In the genomic region with DNA sequence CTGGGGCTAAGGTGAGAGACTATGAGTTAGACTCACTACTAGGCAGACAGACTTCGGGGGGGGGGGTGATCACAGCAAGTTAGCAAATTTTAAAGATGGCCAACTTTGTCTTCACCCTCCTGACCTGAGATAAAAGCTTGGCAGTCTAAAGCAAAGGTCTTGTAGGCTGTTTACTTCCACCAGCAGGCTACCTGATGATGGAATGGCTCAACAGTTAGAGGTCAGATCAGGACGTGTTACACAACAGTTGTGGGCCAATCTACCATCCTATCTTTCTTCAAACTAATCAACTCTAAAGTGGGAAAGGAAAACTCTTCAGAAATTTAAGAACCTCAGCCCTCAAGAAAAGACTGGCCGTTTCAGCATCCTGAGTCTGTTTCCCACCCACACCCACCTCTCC, we compare ENCODE assay signal across 25 mouse cellular contexts. TPM values are rescaled to one million over a fixed set of nuclear protein-coding genes. Genes with fewer than 3 reads are reported as not detected.
A peak's percentile ranks its signal among the peaks of the same experiment; 100 is the strongest.
DNase-seq lines count a peak whose midpoint lies in the region; ATAC-seq and TF ChIP-seq lines count a peak whose summit lies in the region.
"Had no signal": no experiment of that assay in that cellular context is flagged by ENCODE, and none has a peak within 500 bp of the region (broad histone marks: within the 10 kb centered on the region; RNA-seq: fewer than 3 reads in every experiment).

No protein-coding gene starts in this region.

- no peak for TF ChIP-seq EP300 in liver, postnatal 0 days (IDR thresholded peaks at IDR 0.05; ENCODE audit: low read depth)

- peak; percentile 42 for DNase-seq in liver, postnatal 0 days
- no peak for DNase-seq in liver, embryonic 11.5 days (ENCODE audit: low spot score)
- DNase-seq in 416B (ENCODE audit: low read depth), result peak; percentile 58
- no peak for DNase-seq in embryonic facial prominence, embryonic 10.5 days (ENCODE audit: low spot score)
- peak; percentile 54 for DNase-seq in yolk sac, embryonic 10.5 days (ENCODE audit: low spot score)
- no peak for DNase-seq in frontal cortex, postnatal 36 days (ENCODE audit: low spot score in 2 of 2)
- DNase-seq: adrenal gland, adult 8-10 months; adrenal gland, postnatal 36 days; cerebellum, adult 11 months; cerebellum, adult 8-10 months; cerebellum, postnatal 14 days; gastrocnemius, postnatal 14 days; heart, postnatal 36 days had no signal

- no peaks in the 10 kb centered on the region for H3K36me3 ChIP-seq in liver, postnatal 0 days (replicated peaks; ENCODE audit: insufficient read depth, low read length)
- no peaks in the 10 kb centered on the region for H3K36me3 ChIP-seq in liver, embryonic 11.5 days (ENCODE audit: control insufficient read depth, insufficient read depth, low read length)
- no peaks in the 10 kb centered on the region for H3K36me3 ChIP-seq in embryonic facial prominence, embryonic 10.5 days (replicated peaks)
- H3K36me3 ChIP-seq: embryonic facial prominence, embryonic 13.5 days; forebrain, embryonic 12.5 days; G1E; heart, embryonic 12.5 days; hindbrain, embryonic 15.5 days had no signal

- no peak overlapping the region for H3K9ac ChIP-seq in liver, postnatal 0 days (replicated peaks)
- no peak overlapping the region for H3K9ac ChIP-seq in liver, embryonic 11.5 days (ENCODE audit: low read depth, low read length)
- H3K9ac ChIP-seq: embryonic facial prominence, embryonic 13.5 days; forebrain, embryonic 12.5 days; heart, embryonic 12.5 days; hindbrain, embryonic 15.5 days had no signal

- no peaks in the 10 kb centered on the region for H3K27me3 ChIP-seq in liver, postnatal 0 days (ENCODE audit: insufficient read depth, low read length)
- no peaks in the 10 kb centered on the region for H3K27me3 ChIP-seq in liver, embryonic 11.5 days (replicated peaks; ENCODE audit: control insufficient read depth, insufficient read depth, low read length)
- no peaks in the 10 kb centered on the region for H3K27me3 ChIP-seq in embryonic facial prominence, embryonic 10.5 days (replicated peaks; ENCODE audit: low read depth, poor library complexity, severe bottlenecking)
- H3K27me3 ChIP-seq: embryonic facial prominence, embryonic 13.5 days; forebrain, embryonic 12.5 days; heart, embryonic 12.5 days; hindbrain, embryonic 15.5 days had no signal

- H3K4me3 ChIP-seq in liver, postnatal 0 days (ENCODE audit: low read depth, low read length), result no peak overlapping the region
- no peak overlapping the region for H3K4me3 ChIP-seq in liver, embryonic 11.5 days (ENCODE audit: low read depth, low read length)
- H3K4me3 ChIP-seq in embryonic facial prominence, embryonic 10.5 days, result no peak overlapping the region
- H3K4me3 ChIP-seq: embryonic facial prominence, embryonic 13.5 days; forebrain, embryonic 12.5 days; heart, embryonic 12.5 days; hindbrain, embryonic 15.5 days had no signal

- no peak overlapping the region for H3K27ac ChIP-seq in liver, postnatal 0 days (ENCODE audit: low read depth)
- no peak overlapping the region for H3K27ac ChIP-seq in liver, embryonic 11.5 days (ENCODE audit: low read depth, low read length)
- H3K27ac ChIP-seq in embryonic facial prominence, embryonic 10.5 days (replicated peaks), result 0 out of 2 replicates have a peak overlapping the region, but pooled peaks have one; percentile 1
- H3K27ac ChIP-seq: embryonic facial prominence, embryonic 13.5 days; forebrain, embryonic 12.5 days; hindbrain, embryonic 15.5 days had no signal

- TF ChIP-seq CTCF in liver, postnatal 0 days (IDR thresholded peaks at IDR 0.05; ENCODE audit: low read depth), result no peak

- peaks cover 8% of the 10 kb centered on the region; the same call in 1 of the 2 replicates for H3K4me1 ChIP-seq in liver, postnatal 0 days (ENCODE audit: insufficient read depth)
- no peaks in the 10 kb centered on the region for H3K4me1 ChIP-seq in liver, embryonic 11.5 days (replicated peaks; ENCODE audit: control insufficient read depth, insufficient read depth, low read length)
- H3K4me1 ChIP-seq in embryonic facial prominence, embryonic 10.5 days, result peaks cover 19% of the 10 kb centered on the region
- H3K4me1 ChIP-seq: hindbrain, embryonic 15.5 days had no signal

- peak; percentile 78 for ATAC-seq in liver, postnatal 0 days
- ATAC-seq in liver, embryonic 11.5 days (replicated peaks; ENCODE audit: low FRiP score), result no peak
- ATAC-seq: forebrain, embryonic 16.5 days had no signal

- H3K4me2 ChIP-seq in liver, postnatal 0 days (ENCODE audit: low read depth, low read length), result no peak overlapping the region
- no peak overlapping the region for H3K4me2 ChIP-seq in liver, embryonic 11.5 days
- H3K4me2 ChIP-seq: embryonic facial prominence, embryonic 13.5 days; forebrain, embryonic 12.5 days; heart, embryonic 12.5 days; hindbrain, embryonic 15.5 days had no signal

- 47% methylated on average over 3 of the region's 3 CpGs for WGBS in liver, postnatal 0 days (ENCODE audit: insufficient replicate concordance)
- WGBS in liver, embryonic 11.5 days, result 57% methylated on average over 3 of the region's 3 CpGs
- WGBS in embryonic facial prominence, embryonic 10.5 days, result 84% methylated on average over 3 of the region's 3 CpGs

- no peaks in the 10 kb centered on the region for H3K9me3 ChIP-seq in liver, postnatal 0 days (ENCODE audit: low read length)
- no peaks in the 10 kb centered on the region for H3K9me3 ChIP-seq in liver, embryonic 11.5 days (ENCODE audit: control insufficient read depth, low read length)
- H3K9me3 ChIP-seq in embryonic facial prominence, embryonic 10.5 days, result no peaks in the 10 kb centered on the region
- H3K9me3 ChIP-seq: embryonic facial prominence, embryonic 13.5 days; forebrain, embryonic 12.5 days; G1E; heart, embryonic 12.5 days; hindbrain, embryonic 15.5 days had no signal

RNA-seq across cellular contexts. Expression of a gene that starts 9.6 kb away (rescaled TPM):
- not detected in 2 replicates for polyA plus RNA-seq in liver, postnatal 0 days (2015; fragmentation: Nextera tagmentation; extraction: Ambion mirVana)
- polyA plus RNA-seq in liver, embryonic 11.5 days (2014; fragmentation: Nextera tagmentation; extraction: Ambion mirVana), result not detected in 2 replicates
- not detected in 2 replicates for polyA plus RNA-seq in embryonic facial prominence, embryonic 10.5 days (2016; fragmentation: Nextera tagmentation; extraction: Ambion mirVana)
- polyA plus RNA-seq: brain, embryonic 14.5 days; cortical plate, adult 2 months; embryonic facial prominence, embryonic 13.5 days; forebrain, embryonic 12.5 days; forebrain, embryonic 16.5 days; frontal cortex, adult 2 months; G1E; gonadal fat pad, adult 2 months; heart, embryonic 12.5 days; heart, embryonic 16.5 days; hindbrain, embryonic 11.5 days; hindbrain, embryonic 15.5 days had no signal

RNA-seq across cellular contexts. Expression of a gene that starts 43.1 kb away (rescaled TPM):
- polyA plus RNA-seq in liver, postnatal 0 days (2015; fragmentation: Nextera tagmentation; extraction: Ambion mirVana), result 1.3 and 1.5 TPM in 2 replicates
- polyA plus RNA-seq in liver, embryonic 11.5 days (2014; fragmentation: Nextera tagmentation; extraction: Ambion mirVana), result 1.7 and 2.3 TPM in 2 replicates
- polyA plus RNA-seq in embryonic facial prominence, embryonic 10.5 days (2016; fragmentation: Nextera tagmentation; extraction: Ambion mirVana), result 12.1 and 12.8 TPM in 2 replicates
- polyA plus RNA-seq: G1E had no signal

Comparison
In these comparisons a context has a peak if more than half of its experiments do, and no peak if none do; other contexts are left out.
1. DNase-seq: peak in liver, postnatal 0 days (single experiment), 416B (single experiment) and yolk sac, embryonic 10.5 days (single experiment); none in liver, embryonic 11.5 days (single experiment), embryonic facial prominence, embryonic 10.5 days (single experiment) and frontal cortex, postnatal 36 days (0 of 2).